Mouse (Mus musculus) liver, embryonic 13.5 days (tissue): ENCODE measurements around the gene Eps15l1. TPM values are rescaled to one million over a fixed set of nuclear protein-coding genes. Genes with fewer than 3 reads are reported as not detected.

Experiments
- ATAC-seq: fragments of 200-750 bp; cut with Nextera tagmentation; 2 replicates; pipeline ENCODE4 v1.8.0; 2017; ENCODE audit warnings: low read depth, mild to moderate bottlenecking, moderate number of reproducible peaks, moderate library complexity
- DNase-seq: peaks from one replicate; pipeline ENCODE4 v3.0.0; 2022
- H3K27ac ChIP-seq: fragments of 300-500 bp; sonication (generic); 2 replicates; pipeline ENCODE4 v1.5.1; 2015; ENCODE audit warnings: moderate library complexity, mild to moderate bottlenecking, inconsistent platforms
- H3K27me3 ChIP-seq: fragments of 300-500 bp; sonication (generic); 2 replicates; pipeline ENCODE4 v1.6.1; 2015; ENCODE audit warnings: mild to moderate bottlenecking, inconsistent platforms
- H3K36me3 ChIP-seq: fragments of 300-500 bp; sonication (generic); 2 replicates; pipeline ENCODE4 v1.6.1; 2015; ENCODE audit warnings: mild to moderate bottlenecking, inconsistent platforms
- H3K4me1 ChIP-seq: fragments of 300-500 bp; sonication (generic); replicated peaks from 2 replicates; pipeline ENCODE4 v1.6.1; 2015; ENCODE audit warnings: inconsistent platforms
- H3K4me2 ChIP-seq: fragments of 300-500 bp; sonication (generic); 2 replicates; pipeline ENCODE4 v1.6.1; 2015; ENCODE audit warnings: inconsistent platforms, mild to moderate bottlenecking, moderate library complexity
- H3K4me3 ChIP-seq: fragments of 300-500 bp; sonication (generic); replicated peaks from 2 replicates; pipeline ENCODE4 v1.5.1; 2015; ENCODE audit warnings: mild to moderate bottlenecking, inconsistent platforms
- H3K9ac ChIP-seq: fragments of 300-500 bp; sonication (generic); 2 replicates; pipeline ENCODE4 v1.6.1; 2015; ENCODE audit warnings: mild to moderate bottlenecking, inconsistent platforms
- H3K9me3 ChIP-seq: fragments of 300-500 bp; sonication (generic); replicated peaks from 2 replicates; pipeline ENCODE4 v1.6.1; 2016; ENCODE audit warnings: inconsistent platforms
- WGBS: fragments of 180-500 bp; shearing (Covaris S2); methylation state at CpG from one replicate; pipeline ENCODE4 v1.1.7; 2015; ENCODE audit not compliant: insufficient replicate concordance; 5-methylcytosine and 5-hydroxymethylcytosine counted together
- polyA plus RNA-seq: library from polyadenylated mRNA; unstranded; fragments of >200 nt; fragmentation: Nextera tagmentation; extraction: Ambion mirVana; gene quantifications from 2 replicates; pipeline ENCODE4 v1.2.1, GENCODE M21; 2015

Gene Eps15l1
- polyA plus RNA-seq, 1 experiment from 2014 or later = 17.5 TPM

DNA sequence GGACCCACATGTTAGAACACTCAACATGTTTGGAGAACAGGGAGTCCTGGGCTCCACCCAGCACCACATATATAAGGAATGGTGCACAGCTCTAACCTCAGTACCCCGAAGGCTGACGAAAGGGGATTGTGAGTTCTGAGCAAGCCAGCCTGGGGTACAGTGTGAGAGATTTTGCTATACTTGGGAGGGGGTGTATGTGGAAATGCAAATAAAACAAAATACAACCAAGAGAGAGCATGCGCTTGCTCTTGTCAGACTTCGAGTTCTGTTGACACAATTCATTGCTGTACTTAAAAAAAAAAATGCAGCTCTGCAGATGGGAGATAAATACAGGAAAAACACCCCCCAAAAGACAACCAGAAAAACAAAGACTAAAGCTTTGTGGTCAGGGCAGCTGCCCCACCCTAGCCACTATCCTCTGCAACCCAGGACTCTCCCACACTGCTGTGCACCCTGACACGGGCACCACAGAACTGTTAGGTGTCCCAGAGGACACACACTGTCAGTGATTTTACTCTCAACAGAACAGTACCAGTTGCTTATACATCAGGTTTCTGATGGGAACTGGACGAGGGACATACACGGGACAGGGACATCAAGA, 69.8 kb downstream of the Eps15l1 start:
- H3K4me2 ChIP-seq = no peak overlapping the region
- no peak overlapping the region for H3K9ac ChIP-seq
- no peak overlapping the region for H3K4me3 ChIP-seq
- H3K27ac ChIP-seq = no peak overlapping the region
- DNase-seq (no peak), ATAC-seq (no peak)
- peaks cover 63% of the 10 kb centered on the region for H3K4me1 ChIP-seq
- WGBS = 54% methylated on average over 7 of the region's 7 CpGs
- H3K36me3 ChIP-seq = peaks cover 13% of the 10 kb centered on the region; the same call in 1 of the 2 replicates
- no peaks in the 10 kb centered on the region for H3K9me3 ChIP-seq
- no peaks in the 10 kb centered on the region for H3K27me3 ChIP-seq

DNA sequence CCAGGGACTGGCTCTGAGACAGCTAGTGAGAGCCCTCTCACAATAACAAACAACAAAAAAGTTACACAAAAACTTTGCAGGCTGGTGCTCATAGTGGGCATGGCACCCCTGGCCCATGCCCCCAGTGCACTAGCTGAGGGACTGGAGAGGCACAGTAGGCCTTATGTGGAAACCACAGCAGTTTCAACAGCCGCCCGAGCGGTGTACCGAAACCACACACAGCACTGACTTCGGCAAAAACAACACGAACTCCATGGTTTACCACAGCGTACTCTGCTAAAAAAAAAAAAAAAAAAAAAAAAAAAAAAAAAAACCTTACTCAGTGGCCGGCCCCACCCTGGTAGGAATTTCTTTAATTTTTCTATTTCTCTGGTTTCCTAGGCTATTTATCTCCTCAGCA, 70.5 kb downstream of the Eps15l1 start:
- WGBS = 33% methylated on average over 8 of the region's 8 CpGs
- no peak for DNase-seq
- H3K4me1 ChIP-seq = peaks cover 58% of the 10 kb centered on the region
- no peak overlapping the region for H3K27ac ChIP-seq
- ATAC-seq = no peak
- H3K4me3 ChIP-seq = no peak overlapping the region
- peaks cover 8% of the 10 kb centered on the region for H3K36me3 ChIP-seq
- no peak overlapping the region for H3K4me2 ChIP-seq
- no peaks in the 10 kb centered on the region for H3K27me3 ChIP-seq
- H3K9ac ChIP-seq = no peak overlapping the region
- no peaks in the 10 kb centered on the region for H3K9me3 ChIP-seq

DNA sequence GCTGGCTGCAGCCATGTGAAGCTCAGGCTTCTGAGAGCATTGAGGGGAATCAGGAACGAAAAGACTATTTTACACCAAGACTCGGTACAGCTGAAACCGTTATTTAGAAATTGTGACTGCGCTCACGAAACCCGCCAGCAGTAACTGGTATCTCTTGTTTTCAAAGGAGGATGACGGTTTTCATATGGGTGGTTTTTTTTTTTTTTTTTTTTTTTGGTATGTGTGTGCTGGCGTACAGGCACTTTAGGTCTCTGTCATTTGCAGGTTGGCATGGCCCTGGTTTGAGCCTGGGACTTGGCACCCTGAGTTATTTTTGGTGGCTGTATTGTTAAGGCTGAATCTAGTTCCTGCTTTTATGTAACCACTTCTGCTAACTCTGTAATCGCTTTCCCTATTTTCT, 71.4 kb downstream of the Eps15l1 start:
- H3K9me3 ChIP-seq = no peaks in the 10 kb centered on the region
- ATAC-seq = no peak
- DNase-seq = no peak
- WGBS = 74% methylated on average over 9 of the region's 9 CpGs
- H3K4me3 ChIP-seq = no peak overlapping the region
- H3K27me3 ChIP-seq = no peaks in the 10 kb centered on the region
- peaks cover 13% of the 10 kb centered on the region for H3K36me3 ChIP-seq
- no peak overlapping the region; the same call in 1 of the 2 replicates for H3K27ac ChIP-seq
- H3K4me1 ChIP-seq = peaks cover 50% of the 10 kb centered on the region
- no peak overlapping the region for H3K9ac ChIP-seq
- no peak overlapping the region for H3K4me2 ChIP-seq

DNA sequence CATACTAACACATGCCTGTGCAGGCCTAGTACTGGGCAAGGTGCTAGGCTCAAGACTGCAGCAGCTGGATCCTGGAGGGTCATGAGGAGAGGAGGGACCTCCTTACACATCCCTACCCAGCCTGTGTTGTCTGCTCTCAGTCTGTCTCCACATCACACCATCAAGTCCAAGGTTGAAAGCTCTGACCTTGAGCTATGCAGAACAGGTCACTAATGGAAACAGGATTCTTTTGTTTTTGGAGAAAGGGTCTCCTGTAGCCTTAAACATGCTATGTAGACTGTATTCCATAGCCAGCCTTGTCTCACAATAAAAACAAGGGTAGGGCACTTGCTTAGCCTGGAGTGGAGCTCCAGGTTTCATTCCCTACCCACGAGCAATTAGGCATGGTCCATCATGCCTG, 72.3 kb downstream of the Eps15l1 start:
- H3K27ac ChIP-seq = no peak overlapping the region
- WGBS = 63% methylated on average over 1 of the region's 1 CpGs
- DNase-seq = no peak
- H3K27me3 ChIP-seq = no peaks in the 10 kb centered on the region
- H3K4me3 ChIP-seq = no peak overlapping the region
- H3K4me1 ChIP-seq = peaks cover 44% of the 10 kb centered on the region
- no peak overlapping the region for H3K9ac ChIP-seq
- H3K4me2 ChIP-seq = no peak overlapping the region
- H3K36me3 ChIP-seq = peaks cover 14% of the 10 kb centered on the region
- ATAC-seq = no peak
- no peaks in the 10 kb centered on the region for H3K9me3 ChIP-seq

GRCm38 (mm10) chr8:72348114-72348513, 73.1 kb downstream of the Eps15l1 start:
- Histone ChIP-seq H3K4me2 (no peak overlapping the region), H3K36me3 (peaks cover 20% of the 10 kb centered on the region), H3K27ac (no peak overlapping the region), H3K27me3 (no peaks in the 10 kb centered on the region), H3K9me3 (no peaks in the 10 kb centered on the region), H3K9ac (no peak overlapping the region), H3K4me3 (no peak overlapping the region), H3K4me1 (peaks cover 35% of the 10 kb centered on the region)
- 65% methylated on average over 2 of the region's 2 CpGs for WGBS
- DNase-seq (no peak), ATAC-seq (no peak)

DNA sequence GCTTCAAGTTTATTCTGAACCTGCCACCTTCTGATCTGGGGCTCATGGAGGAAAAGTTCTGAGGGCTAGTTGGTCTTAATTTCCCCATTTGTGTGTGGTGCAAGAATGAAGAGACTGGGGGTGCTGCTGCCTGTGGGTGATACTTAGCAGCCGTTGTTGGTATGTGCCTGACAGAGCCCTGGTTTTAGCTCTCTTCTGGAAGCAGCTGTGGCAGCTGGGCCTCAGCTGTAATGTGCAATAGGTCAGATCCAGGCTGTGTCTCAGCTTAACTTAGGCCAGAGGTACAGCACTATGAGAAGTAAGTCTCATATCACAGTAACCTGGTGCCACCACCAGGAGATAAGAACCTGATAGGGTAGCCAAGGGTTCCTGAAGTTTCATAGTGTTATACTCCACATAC, 73.7 kb downstream of the Eps15l1 start:
- Histone ChIP-seq H3K9me3 (no peaks in the 10 kb centered on the region), H3K36me3 (peaks cover 22% of the 10 kb centered on the region), H3K27me3 (no peaks in the 10 kb centered on the region), H3K4me3 (no peak overlapping the region), H3K4me2 (no peak overlapping the region), H3K27ac (no peak overlapping the region), H3K9ac (no peak overlapping the region), H3K4me1 (peaks cover 30% of the 10 kb centered on the region)
- WGBS = 62% methylated on average over 1 of the region's 1 CpGs
- DNase-seq (no peak), ATAC-seq (no peak)

DNA sequence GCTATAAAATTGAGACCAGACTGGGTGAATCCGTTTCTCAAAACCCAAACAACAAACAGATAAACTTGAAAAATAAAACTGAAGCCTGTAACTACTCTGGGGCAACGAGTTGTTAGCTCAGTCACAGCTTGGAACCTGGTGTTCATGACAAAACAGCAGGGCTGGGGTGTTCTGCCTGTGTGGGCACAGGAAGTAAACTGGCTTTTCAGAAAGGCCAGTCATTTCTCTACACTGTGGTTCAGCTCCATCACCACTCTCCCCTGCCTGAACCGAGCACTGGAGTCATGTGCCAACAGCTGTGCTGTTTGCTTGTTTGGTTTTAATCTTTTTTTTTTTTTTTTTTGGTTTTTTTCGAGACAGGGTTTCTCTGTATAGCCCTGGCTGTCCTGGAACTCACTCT, 77.5 kb downstream of the Eps15l1 start:
- WGBS = 68% methylated on average over 4 of the region's 4 CpGs
- Histone ChIP-seq H3K4me3 (no peak overlapping the region), H3K27me3 (no peaks in the 10 kb centered on the region), H3K4me1 (0 out of 2 replicates have a peak, but pooled peaks cover 7% of the 10 kb centered on the region), H3K9me3 (no peaks in the 10 kb centered on the region), H3K27ac (no peak overlapping the region), H3K36me3 (peaks cover 47% of the 10 kb centered on the region), H3K4me2 (no peak overlapping the region), H3K9ac (no peak overlapping the region)
- ATAC-seq (no peak), DNase-seq (no peak)

GRCm38 (mm10) chr8:72342556-72343300, 78.5 kb downstream of the Eps15l1 start:
- ATAC-seq (no peak), DNase-seq (no peak)
- Histone ChIP-seq H3K4me2 (no peak overlapping the region), H3K27ac (no peak overlapping the region), H3K36me3 (peaks cover 53% of the 10 kb centered on the region), H3K4me3 (no peak overlapping the region), H3K9me3 (no peaks in the 10 kb centered on the region), H3K9ac (no peak overlapping the region), H3K4me1 (0 out of 2 replicates have a peak, but pooled peaks cover 5% of the 10 kb centered on the region), H3K27me3 (no peaks in the 10 kb centered on the region)
- 88% methylated on average over 5 of the region's 5 CpGs for WGBS

GRCm38 (mm10) chr8:72337034-72337433, 84.2 kb downstream of the Eps15l1 start:
- no peak for ATAC-seq
- Histone ChIP-seq H3K27me3 (no peaks in the 10 kb centered on the region), H3K4me3 (no peak overlapping the region), H3K9me3 (no peaks in the 10 kb centered on the region), H3K4me1 (no peaks in the 10 kb centered on the region), H3K36me3 (peaks cover 42% of the 10 kb centered on the region), H3K27ac (no peak overlapping the region), H3K9ac (no peak overlapping the region), H3K4me2 (no peak overlapping the region)
- DNase-seq = no peak

GRCm38 (mm10) chr8:72336273-72336672, 85.0 kb downstream of the Eps15l1 start:
- 65% methylated on average over 2 of the region's 2 CpGs for WGBS
- Histone ChIP-seq H3K9ac (no peak overlapping the region), H3K4me3 (no peak overlapping the region), H3K36me3 (peaks cover 40% of the 10 kb centered on the region), H3K4me1 (no peaks in the 10 kb centered on the region), H3K27ac (no peak overlapping the region), H3K4me2 (no peak overlapping the region), H3K9me3 (no peaks in the 10 kb centered on the region), H3K27me3 (no peaks in the 10 kb centered on the region)
- DNase-seq (no peak), ATAC-seq (no peak)

- Histone ChIP-seq H3K9me3 (no peaks in the 10 kb centered on the region), H3K9ac (no peak overlapping the region), H3K4me1 (no peaks in the 10 kb centered on the region), H3K4me3 (no peak overlapping the region), H3K36me3 (peaks cover 22% of the 10 kb centered on the region), H3K27me3 (no peaks in the 10 kb centered on the region), H3K4me2 (no peak overlapping the region), H3K27ac (no peak overlapping the region)
- ATAC-seq = no peak
- no peak for DNase-seq
- WGBS = 65% methylated on average over 4 of the region's 4 CpGs
Observed at GRCm38 (mm10) chr8:72334144-72334641, 87.1 kb downstream of the Eps15l1 start.
